Mouse (Mus musculus) limb, embryonic 13.5 days (tissue): ENCODE data around the gene Tyms. TPM values are rescaled to one million over a fixed set of nuclear protein-coding genes. Genes with fewer than 3 reads are reported as not detected.

Source experiments
- polyA plus RNA-seq: library from polyadenylated mRNA; unstranded; fragments of >200 nt; fragmentation: Nextera tagmentation; extraction: Ambion mirVana; gene quantifications from 2 replicates; pipeline ENCODE4 v1.2.1, GENCODE M21; 2015

Tyms gene
- polyA plus RNA-seq, 1 experiment from 2014 or later = 295 TPM

Other genes with a start within 250 kb of the Tyms start
- 0.15 and 0.22 TPM in 2 replicates for gene Il6, start 60.5 kb downstream of the Tyms start, polyA plus RNA-seq
- gene Garem2, start 31.5 kb upstream of the Tyms start, polyA plus RNA-seq = 0.57 and 0.78 TPM in 2 replicates
- gene 3110082J24Rik, start 32.5 kb upstream of the Tyms start, polyA plus RNA-seq = not detected in 2 replicates
- gene Hadha, start 81.5 kb upstream of the Tyms start, polyA plus RNA-seq = 129 and 143 TPM in 2 replicates
- 133 and 134 TPM in 2 replicates for gene Hadhb, start 81.6 kb upstream of the Tyms start, polyA plus RNA-seq
- gene Adgrf3, start 132.1 kb upstream of the Tyms start, polyA plus RNA-seq = not detected in 2 replicates
- 17.5 and 18.7 TPM in 2 replicates for gene Selenoi, start 159.0 kb upstream of the Tyms start, polyA plus RNA-seq
- gene Drc1, start 207.8 kb upstream of the Tyms start, polyA plus RNA-seq = 0.19 and 0.62 TPM in 2 replicates